Mouse (Mus musculus) inflammation-experienced regulatory T-cells, adult 6 months (primary cell): ENCODE results near the gene Gars. TPM values are rescaled to one million over a fixed set of nuclear protein-coding genes. Genes with fewer than 3 reads are reported as not detected.

ENCODE experiments used
- ATAC-seq: one replicate; pipeline ENCODE4 v1.8.0; 2017
- polyA plus RNA-seq, 3 experiments: library from polyadenylated mRNA; unstranded; fragments of 100-300 nt; shearing (Covaris generic); gene quantifications; one replicate each; pipeline ENCODE4 v1.2.1; 2017

Gene Gars
- polyA plus RNA-seq = 10 to 100 TPM; 14.1 to 44.6 (median 31.2) TPM

DNA sequence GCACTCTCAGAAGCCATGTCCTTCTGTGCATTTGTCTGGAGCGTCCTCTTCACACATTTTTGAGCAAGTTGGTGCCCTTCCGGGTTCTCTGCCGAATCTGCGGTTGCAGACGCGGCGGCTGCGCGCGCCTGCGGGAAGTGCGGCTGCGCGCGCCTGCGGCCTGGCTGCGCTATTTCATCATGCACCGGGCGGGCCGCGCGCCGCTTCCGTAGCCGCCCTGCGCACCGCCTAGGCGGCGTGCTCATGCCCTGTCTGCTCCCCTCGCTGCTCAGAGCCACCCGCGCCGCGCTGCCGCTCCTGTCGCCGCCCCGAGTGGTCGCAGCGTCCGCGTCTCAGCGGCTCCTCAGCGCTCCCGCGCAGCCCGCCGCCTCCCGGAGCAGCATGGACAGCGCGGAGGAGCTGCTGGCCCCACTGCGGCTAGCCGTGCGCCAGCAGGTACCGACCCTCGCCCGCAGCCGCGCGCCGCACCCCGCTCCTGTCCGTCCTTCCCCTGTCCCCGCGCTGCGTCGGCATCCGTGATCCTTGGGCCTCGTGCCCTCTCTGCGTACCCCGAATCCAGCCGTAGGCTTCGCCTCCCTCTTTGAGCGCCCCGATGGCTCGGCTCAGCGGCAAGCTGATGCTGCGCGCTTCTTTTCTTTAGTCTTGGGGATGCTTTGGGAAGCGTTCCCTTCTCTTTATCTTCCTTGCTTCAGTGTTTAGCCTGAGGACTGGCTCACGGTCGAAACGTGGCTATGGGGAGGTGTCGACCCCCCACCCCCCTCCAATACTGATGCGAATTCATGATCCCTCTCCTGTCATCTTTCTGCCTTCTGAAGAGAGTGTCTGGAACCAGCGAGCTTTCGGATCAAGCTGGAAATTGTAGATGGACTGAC is at the start of gene Gars:
TSS of gene Gars (plus strand) at position 209 of the 872 bp plus-strand sequence.
- peak; percentile 93 for ATAC-seq

DNA sequence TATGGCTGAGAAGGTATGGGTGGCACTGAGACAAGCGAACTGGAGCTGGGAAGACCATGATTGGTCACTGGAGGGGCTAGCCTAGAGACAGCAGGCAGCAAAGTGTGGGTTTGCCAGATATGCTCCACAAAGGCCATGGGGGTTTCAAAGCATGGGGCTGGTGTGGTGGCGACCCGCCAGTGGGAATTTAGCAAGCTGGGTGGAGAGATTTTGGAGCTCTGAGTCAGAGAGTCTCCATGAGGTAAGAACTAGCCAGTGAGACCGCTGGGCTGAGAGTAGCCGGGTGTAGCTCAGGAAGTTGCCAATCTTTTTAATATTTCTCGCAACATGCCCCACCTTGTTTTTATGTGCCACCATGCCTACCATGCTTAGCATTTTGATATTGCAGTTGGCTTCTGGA is 49.7 kb upstream of the Gars start:
- no peak for ATAC-seq

DNA sequence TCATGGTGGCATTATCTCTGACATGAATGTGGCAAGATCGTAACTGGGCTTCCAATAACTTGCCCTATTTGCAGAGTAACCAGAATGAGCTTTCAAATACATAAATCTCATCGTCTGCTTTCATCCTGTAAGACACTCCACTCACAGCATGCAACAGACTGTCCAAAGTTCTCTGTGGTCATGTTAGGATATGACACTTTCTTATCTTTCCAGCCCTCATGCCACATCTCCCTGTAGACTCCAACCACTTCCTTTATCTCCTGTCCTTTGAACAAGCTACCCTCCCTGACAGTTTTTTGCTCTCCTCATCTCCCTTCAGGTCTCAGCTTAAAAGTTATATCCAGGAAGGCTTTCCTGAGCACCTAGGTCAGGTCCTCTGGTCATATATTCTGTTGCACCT is 46.6 kb upstream of the Gars start:
- ATAC-seq = no peak

DNA sequence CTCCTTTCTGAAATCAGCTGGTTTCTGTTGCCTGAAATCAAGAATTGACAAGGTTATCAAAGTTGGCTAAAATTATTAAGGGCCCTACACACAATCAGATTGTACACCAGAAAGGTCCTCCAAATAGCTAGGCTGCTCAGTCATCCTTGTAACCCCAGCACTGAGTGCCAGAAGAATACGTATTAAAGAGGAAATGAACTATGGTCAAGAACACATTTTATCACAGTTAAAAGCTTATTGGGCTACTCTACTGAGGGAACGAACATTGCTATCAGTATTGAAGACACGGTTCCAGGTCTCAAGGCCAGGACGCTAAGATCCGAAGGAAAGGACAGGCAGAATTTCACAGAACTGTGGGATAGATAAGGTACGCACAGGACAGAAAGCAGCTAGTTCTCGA is 45.7 kb upstream of the Gars start:
- ATAC-seq = no peak

DNA sequence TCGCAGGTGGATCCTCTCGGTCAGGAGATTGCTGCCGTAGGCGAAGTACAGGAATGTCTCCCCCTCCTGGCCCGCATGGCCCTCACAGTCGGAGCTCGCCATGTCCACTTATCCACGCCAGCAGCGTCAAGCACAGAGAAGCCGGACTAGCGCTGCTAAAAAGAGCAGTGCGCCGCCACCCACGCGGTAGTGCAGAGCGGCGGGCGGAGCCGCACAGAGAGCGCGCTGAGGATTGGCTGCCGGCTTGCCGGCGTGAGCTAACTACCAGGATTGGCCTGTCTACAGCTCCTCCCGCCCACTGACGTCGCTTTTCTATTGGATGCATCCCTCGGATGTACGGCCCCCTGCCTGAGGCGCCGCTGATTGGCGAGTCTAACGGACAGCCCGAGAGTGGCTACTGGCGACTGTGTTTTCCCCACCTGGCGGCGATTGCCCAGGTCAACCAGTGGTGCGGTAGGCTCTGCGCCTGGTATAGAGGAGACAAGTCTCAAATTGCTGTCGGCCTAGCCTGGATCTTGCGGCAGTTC is 45.0 kb upstream of the Gars start, which contains the start of gene Ggct:
TSS of gene Ggct (minus strand) at position 217 of the 527 bp plus-strand sequence.
- ATAC-seq = peak; percentile 99

DNA sequence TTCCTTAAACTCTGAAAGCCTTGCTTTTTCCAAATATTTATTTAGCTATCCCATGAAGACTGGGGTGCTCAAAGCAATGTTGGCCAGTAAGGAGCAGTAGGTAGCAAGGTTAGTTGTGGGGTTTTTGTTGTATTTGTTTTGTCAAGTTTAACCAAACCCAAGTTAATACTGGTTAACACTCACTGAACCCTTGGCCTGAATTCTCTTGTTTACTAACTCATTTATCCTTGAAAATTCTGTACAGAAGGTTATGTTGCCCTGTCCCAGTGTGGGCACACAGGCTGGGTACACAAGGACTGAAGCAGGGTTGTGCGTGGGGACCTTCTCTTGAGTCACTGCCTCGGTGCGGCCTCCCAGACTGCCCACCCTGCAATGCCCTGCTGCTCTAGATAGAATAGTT is 41.4 kb upstream of the Gars start:
- ATAC-seq = no peak

DNA sequence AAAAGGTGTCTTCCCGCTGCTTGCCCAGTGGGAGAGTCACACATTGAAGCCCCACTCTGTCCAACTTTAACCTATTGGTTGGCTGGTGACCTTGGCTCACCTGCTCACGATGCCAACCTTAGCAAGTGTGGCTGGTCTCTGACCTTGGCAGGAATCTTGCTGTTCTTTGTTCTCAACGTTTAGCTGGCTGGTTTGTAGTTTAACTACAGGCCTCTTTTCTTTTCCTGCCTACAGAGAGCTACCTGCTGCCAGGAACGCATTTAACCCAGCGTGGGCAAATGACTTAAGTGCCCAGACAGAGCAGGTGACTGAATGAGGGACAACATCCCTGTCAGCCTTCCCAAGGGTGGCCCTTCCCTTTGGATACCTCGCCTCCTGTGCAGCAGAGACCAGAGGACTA is 40.1 kb upstream of the Gars start:
- ATAC-seq = no peak

DNA sequence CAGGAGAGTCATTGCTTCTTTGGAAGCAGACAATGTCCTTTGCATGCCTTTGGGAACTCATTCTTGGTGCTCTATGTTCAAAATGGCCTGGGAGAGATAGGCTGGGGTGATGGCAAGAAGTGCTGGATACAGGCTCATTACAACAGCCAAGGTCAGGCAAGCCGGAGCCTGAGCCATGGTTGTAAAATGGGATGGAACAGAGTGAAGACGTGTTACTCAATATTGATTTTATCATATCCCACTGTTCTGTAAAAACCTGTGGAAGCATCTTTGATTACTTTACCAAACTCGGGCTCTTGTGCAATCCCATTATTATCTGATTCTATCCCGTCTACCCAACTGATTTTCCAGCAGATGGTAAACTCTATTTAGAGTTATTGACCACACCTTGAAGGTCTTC is 36.5 kb upstream of the Gars start:
- ATAC-seq = no peak

DNA sequence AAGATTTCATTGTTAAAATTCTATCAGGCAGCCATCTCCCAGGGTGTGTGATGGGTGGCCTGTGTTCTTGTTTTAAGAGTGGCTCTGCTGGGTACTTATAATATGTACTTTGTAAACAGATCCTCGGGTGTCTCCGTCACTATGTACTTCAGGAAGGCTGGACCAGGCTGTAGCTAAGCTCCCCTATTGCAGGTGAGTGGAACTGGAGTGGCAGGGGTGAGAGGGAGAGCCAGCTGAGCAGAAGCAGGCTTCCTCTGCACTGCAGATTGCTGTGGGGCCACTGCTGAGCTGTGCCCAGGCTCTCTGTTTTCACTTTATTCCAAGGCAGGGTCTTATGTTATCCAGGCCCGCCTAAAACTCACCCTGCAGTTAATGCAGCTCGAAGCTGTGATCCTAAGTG is 35.4 kb upstream of the Gars start:
- no peak for ATAC-seq

DNA sequence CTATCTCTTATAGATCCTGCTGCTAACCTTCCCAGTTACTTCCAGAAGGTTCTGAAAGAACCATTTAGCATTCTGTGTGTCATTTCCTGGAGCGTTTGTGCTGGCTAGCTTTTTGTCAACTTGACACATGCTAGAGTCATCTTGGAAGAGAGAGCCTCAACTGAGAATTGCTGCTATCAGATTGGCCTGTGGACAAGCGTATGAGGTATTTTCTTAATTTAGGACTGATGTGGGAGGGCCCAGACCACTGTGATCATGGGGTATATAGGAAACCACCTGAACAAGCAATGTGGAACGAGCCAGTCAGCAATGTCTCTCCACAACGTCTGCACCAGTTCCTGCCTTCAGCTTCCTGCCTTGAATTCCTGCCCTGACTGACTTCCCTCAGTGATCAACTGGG is 34.2 kb upstream of the Gars start:
- ATAC-seq = no peak

DNA sequence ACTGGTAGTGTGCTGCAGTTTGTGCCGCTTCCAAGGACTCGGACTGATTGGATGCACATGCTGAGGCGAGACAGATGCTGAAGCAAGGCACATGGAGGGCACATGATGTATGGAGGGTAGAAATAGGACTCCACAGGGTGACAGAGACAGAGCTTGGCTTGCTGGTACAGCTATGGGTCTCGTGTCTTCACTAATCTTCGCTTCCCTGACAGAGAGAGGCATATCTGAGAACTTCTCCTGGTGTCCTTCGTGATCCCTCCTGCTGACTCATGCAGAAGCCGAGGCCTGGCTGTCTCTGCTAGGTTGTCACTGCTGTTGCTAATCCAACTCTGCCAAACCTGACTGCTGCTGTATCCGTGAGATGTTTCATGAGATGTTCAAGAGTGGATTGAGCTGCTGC is 29.4 kb upstream of the Gars start:
- no peak for ATAC-seq

DNA sequence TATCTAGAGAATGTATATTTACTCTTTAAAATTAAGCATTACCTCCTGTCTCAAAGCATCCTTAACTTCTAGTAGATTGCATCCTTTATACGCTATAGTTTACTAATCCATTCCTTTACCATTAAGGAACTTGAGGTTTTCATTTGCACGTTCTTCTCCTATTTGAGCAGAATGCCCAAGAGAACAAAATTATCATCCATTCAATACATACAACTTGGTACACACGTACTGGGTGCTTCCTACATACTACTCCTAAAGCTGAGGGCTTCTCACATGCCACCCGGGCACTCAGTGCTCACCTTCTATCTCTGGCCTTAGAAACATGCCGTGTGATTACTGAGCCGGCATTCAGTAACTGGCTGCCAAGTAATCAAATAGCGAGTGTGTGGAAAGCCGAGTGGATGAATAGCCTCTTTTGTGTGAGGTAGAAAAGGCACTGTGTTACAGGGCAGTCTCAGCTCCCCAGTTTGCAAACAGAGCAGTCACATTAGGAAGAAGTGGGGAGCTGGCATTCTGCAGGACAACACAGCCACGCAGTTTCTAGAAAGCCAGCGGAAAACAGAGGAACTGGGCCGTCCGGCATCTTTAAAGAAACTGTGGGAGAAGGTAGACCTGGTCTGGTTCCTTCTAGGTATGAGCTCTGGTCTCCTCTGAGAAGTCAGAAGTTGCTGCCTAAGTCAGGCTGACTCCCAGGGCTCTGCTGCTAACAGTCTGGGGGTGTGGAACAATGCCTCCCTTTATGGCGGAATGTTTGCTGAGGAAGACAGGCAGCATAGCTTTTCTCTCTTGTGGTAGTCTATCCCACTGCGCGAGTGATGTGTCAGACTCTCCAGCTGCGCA is 28.2 kb upstream of the Gars start:
- no peak for ATAC-seq

DNA sequence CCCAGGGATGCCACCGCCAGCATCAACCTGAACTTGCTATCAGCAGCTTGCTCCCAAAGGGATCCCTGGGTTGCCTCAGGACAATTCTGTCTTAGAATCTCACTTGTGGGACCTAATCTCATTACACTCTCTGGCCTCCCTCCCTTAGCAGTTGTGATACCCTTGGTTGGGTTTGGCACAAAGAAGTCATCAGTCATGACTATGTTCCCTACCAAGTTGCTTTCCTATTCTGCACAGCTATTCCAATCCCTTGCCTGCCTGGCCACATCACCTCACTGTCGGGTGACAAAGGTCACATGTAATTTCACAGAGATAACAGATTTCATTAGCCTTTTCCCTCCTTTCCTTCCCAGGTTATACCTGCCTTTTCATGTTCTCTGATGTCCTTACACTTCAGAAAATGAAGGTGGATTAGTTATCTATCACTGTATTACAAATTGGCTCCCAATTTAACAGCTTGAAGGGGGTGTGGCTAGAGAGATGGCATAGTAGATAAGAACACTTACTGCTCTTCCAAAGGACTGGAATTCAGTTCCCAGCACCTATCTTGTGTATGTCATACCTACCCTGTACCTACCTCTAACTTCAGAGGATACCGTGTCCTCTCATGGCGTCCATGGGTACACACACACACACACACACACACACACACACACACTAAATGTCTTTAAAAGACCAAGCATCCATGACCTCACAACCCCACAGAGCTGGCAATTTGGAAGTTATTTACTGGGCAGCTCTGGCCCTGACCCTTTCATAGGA is 27.3 kb upstream of the Gars start:
- ATAC-seq = no peak

DNA sequence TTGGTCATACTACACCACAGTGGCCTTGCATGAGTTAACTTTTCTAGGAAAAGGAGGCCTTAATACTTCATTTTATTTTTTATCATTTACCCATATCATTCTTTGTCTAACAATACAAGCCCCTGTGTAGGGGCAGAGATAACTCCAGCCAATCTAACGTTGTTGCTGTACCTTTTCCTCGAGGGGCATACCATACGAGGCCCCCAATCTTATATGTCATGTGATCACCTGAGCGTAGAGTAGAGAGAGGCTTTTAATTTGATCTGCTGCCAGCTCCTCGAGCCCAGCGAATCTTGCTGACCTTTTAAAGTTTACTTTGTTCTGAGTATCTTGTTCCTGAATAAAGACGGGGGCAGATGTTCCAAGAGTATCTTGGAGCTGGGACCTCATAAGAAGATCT is 25.3 kb upstream of the Gars start:
- ATAC-seq = no peak

DNA sequence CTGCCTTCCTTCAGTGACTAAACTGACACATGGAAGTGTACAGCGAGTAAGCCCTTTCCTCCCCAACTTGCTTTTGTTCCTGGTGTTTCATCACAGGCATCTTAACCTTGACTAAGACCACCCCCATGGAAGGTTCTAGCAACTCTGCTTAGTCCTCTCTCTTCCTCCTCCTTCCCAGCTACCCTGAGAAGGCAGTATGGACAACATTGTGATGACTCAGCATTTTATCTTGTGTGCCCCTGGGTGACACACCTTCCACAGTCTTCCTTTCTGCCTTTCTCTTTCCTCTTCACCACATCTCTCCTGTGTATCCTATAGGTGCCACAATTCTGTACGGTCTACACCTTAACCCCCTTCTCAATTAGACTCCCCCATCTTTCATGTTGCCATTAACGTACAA is 23.6 kb upstream of the Gars start:
- ATAC-seq = no peak

DNA sequence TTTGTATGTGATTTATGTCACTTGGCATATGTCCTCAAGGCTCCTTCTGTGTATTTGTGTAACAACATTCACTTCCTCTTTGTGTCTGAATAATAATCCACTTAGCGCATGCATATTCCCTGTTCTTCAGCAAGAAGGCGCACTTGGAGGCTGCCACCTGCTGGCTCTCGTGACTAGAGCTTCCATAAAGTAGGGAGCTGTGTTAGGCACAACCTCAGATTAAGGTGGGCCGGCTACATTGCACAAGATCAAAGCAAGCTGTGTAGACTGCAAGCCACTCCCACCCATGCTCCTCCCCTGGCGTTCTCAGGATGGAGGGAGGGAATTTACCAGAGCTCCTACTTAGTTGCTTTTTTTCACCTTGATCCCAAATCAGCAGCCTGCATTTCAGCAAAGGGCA is 21.6 kb upstream of the Gars start:
- ATAC-seq = peak; percentile 69

DNA sequence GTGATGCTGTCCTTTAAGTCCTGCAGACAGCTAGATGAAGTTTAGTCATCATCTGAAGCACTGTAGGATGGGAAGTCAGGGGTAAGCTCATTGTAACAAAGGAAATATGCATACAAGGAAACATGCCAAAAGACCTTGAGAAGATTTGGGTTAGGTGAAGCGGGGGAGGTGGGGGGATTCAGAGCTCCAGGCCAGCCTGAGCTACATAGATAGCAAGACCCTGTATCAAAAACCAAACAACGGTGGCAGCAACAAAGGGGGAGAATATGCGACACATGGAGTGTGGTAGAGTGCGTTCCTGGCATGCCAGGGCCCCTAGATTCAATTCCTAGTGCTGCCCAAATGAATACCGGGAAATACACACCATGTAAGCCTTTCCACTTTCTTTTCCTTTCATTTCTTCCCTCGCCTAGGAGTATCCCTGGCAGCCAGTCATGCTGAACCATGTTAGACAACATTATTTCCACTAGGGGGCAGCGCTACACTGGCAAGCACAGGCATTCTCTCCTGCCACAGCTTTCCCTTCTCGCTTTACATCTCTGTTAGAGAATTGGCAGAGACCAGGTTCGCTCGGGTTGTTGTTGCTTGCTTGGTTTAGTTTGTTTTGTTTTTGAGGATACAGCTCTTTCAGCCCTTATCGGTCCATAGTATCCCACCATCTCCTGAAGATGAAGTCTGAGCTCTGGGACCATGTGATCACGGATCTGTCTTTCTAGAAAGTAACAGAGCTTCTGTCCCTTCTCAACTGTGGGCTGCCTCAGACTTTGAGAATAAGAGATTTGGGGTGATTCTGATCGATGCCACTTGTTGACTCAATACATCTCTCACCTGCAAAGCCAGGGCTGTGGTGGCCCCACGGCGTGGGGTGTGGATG is 20.9 kb upstream of the Gars start:
- ATAC-seq = peak; percentile 87

DNA sequence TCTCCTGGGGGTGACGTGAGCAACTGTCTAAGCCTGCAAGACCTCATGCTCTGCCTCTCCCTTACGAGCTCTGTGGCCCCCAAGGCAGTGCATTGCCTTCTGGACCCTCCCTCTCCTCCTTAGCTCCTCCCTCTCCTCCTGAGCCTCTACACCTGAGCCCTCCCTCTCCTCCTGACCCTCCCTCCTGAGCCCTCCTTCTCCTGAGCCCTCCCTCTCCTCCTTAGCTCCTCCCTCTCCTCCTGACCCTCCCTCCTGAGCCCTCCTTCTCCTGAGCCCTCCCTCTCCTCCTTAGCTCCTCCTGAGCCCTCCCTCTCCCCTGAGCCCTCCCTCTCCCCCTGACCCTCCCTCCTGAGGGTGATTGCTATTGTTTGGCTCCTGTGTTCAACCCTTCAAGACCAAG is 19.4 kb upstream of the Gars start:
- no peak for ATAC-seq

DNA sequence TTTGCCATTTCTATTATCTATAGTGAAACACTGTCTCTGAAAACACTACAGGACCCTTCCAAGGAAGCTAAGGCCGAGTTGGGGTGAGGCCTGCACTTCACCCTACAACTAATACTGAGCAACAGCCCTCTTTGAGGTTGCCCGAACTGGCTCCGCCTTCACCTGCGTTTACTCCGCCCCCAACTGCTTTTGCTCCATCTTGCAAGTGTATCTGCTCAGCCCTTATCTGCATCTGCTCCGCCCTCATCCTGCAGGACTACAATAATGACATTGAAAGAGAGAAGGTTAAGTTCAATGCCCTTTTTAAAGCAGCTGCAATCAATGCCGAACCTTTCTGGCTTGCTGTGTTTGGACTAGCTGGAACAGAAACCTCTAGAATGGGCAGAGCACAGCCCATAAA is 16.0 kb upstream of the Gars start:
- ATAC-seq = no peak

DNA sequence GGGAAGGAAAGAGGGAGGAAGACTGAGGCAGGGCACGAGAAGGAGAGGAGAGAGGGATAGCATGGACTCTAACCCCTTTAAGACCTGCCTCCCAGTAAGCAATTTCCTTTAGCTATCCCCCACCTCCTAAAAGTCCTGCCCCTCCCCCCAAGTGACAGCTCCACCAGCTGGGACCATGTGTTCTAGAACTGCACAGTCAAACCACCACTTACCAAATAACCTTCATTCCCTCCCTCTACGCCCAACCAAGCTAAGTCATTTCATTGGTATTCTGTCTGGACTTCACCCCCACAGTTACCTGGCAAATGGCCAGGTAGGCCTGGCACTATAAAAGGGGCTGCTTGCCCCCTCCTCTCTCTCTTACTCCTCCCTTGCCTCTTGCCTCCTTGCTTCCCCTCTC is 10.2 kb upstream of the Gars start:
- no peak for ATAC-seq

DNA sequence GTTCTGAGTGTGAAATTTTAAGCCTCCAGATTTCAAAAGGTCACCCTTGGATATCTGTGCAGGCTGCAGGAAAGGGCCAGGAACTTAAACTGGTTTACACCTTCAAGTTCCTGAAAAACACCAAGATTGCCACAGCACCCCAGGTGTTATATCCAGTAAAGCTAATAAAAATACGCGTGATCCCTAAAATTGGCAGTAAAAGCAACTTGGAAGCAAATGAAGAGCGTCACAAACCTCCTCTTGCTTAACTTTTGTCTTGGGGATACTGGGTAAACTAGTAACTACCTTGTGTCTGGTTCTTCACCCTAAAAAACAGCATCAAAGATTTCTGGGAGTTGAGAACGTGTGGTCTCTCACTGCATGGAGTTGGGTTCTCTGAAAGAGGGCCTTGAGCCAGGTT is 1.1 kb upstream of the Gars start:
- ATAC-seq = no peak
